Mouse (Mus musculus): ENCODE data around the gene Nmral1. TPM values are rescaled to one million over a fixed set of nuclear protein-coding genes. Genes with fewer than 3 reads are reported as not detected.

Nmral1 gene
- total RNA-seq (2012; rRNA removed) (50.6 and 60.4 TPM in 2 replicates), polyA plus RNA-seq (2012; ENCODE audit: insufficient read depth in 1 of 2, insufficient read length in 2 of 2, low read depth in 1 of 2, low replicate concordance in 2 of 2, missing spikeins in 1 of 2) (10 to 100 TPM in 1 of 2 experiments, not detected in 1; 54.6 TPM)

DNA sequence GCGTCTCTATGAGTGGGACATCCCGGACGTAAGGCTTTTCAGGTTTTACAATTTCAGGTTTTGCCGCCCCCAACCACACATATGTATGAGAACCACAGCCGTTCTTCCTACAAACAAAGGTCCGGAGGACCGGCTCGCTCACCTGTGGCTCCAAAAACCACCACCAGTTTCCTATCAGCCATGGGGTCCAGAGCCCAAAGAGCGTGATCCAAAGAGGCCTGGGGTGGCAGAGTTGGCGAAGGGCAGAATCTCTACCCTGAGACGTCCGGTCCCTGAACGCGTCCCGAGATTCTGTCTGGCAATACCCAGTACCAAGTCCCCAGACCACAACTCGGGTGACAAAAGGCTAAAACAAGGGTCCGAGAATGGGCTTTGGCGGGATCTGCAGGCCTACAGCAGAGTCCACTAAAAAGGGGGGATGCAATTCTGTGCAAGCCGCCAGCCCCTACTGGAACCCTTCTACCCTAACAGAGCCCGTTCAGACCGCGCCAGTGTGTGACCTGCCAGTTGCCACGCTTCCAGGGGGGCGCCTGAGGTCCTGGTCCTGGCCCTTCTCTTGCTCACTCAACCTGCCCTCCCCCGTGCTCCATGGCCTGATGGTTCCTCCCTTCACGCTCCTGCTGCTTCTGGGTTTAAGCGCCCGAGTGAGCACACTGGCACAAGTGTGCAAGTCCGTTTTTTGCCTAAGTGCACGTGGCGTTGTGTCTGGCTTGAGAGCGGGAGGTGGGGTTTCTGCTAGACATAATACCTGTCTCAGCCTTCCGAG is at the start of gene Nmral1:
Nmral1 (minus strand) TSS at position 604 of the 766 bp plus-strand sequence.
- Histone ChIP-seq H3K27me3 (ENCODE audit: control insufficient read depth in 1 of 2, insufficient read depth in 2 of 2, low read length in 2 of 2) (no peaks in the 10 kb centered on the region), H3K36me3 (ENCODE audit: control insufficient read depth in 1 of 2, insufficient read depth in 2 of 2, low read length in 2 of 2) (peaks cover 0 to 19% of the 10 kb centered on the region in 2 experiments; a peak in 2 of 4 replicates), H3K27ac (ENCODE audit: control insufficient read depth, low read depth, low read length) (peak within 1 kb of the TSS; percentile 71), H3K4me1 (ENCODE audit: control insufficient read depth in 1 of 2, insufficient read depth in 2 of 2, low read length in 2 of 2) (peaks cover 6 to 18% of the 10 kb centered on the region in 2 experiments; a peak in 3 of 4 replicates), H3K9me3 (replicated peaks; ENCODE audit: insufficient read depth, low read length) (no peaks in the 10 kb centered on the region), H3K9ac (ENCODE audit: control insufficient read depth, low read depth, low read length, poor library complexity, severe bottlenecking) (peak within 1 kb of the TSS; percentile 94), H3K79me2 (ENCODE audit: control insufficient read depth, insufficient read depth, low read length, poor library complexity) (peaks cover 16% of the 10 kb centered on the region), H3K4me3 (ENCODE audit: control insufficient read depth in 1 of 2, insufficient read depth in 1 of 2, low read depth in 2 of 2, low read length in 2 of 2) (peak within 1 kb of the TSS; percentile 65 to 93)
- peak; percentile 93 for DNase-seq (ENCODE audit: low read depth, low spot score)
- TF ChIP-seq NELFE (IDR thresholded peaks at IDR 0.05; ENCODE audit: low read depth, low read length) (peak; percentile 77), ZC3H11A (IDR thresholded peaks at IDR 0.05; ENCODE audit: low read depth, low read length) (no peak), SIN3A (IDR thresholded peaks at IDR 0.05; ENCODE audit: low read length) (peak; percentile 95), ZMIZ1 (IDR thresholded peaks at IDR 0.05; ENCODE audit: low read depth, low read length) (peak; percentile 72; the same call in 1 of the 2 replicates), RCOR1 (IDR thresholded peaks at IDR 0.05; ENCODE audit: low read depth, low read length) (no peak), MYB (IDR thresholded peaks at IDR 0.05; ENCODE audit: low read depth, low read length) (no peak), TAL1 (IDR thresholded peaks at IDR 0.05; ENCODE audit: low read length) (no peak), ZKSCAN1 (IDR thresholded peaks at IDR 0.05; ENCODE audit: low read depth, low read length) (no peak), USF2 (IDR thresholded peaks at IDR 0.05; ENCODE audit: borderline replicate concordance in 1 of 2, insufficient read depth in 1 of 2, low read depth in 1 of 2, low read length in 2 of 2) (no peak), MAX (IDR thresholded peaks at IDR 0.05; ENCODE audit: low read length) (peak; percentile 95), KAT2A (conservative IDR thresholded peaks at IDR 0.05; ENCODE audit: low read depth, low read length) (no peak), HCFC1 (IDR thresholded peaks at IDR 0.05; ENCODE audit: low read depth, low read length) (peak; percentile 59; the same call in 1 of the 2 replicates), E2F4 (IDR thresholded peaks at IDR 0.05; ENCODE audit: borderline replicate concordance, low read depth, low read length) (peak; percentile 91), BHLHE40 (IDR thresholded peaks at IDR 0.05; ENCODE audit: borderline replicate concordance, low read depth, low read length) (peak; percentile 39; the same call in 1 of the 2 replicates), ETS1 (IDR thresholded peaks at IDR 0.05; ENCODE audit: low read depth, low read length) (peak; percentile 52; the same call in 1 of the 2 replicates), POLR2AphosphoS5 (IDR thresholded peaks at IDR 0.05; ENCODE audit: borderline replicate concordance, low read depth, low read length) (peak; percentile 31; the same call in 1 of the 2 replicates), ELF1 (IDR thresholded peaks at IDR 0.05; ENCODE audit: low read depth, low read length) (no peak), ZNF384 (IDR thresholded peaks at IDR 0.05; ENCODE audit: low read depth, low read length) (no peak), MAZ (IDR thresholded peaks at IDR 0.05; ENCODE audit: low read depth, low read length) (no peak), POLR2AphosphoS2 (IDR thresholded peaks at IDR 0.05; ENCODE audit: low read length) (peak; percentile 84), JUND (IDR thresholded peaks at IDR 0.05; ENCODE audit: low read depth, low read length) (no peak), UBTF (IDR thresholded peaks at IDR 0.05; ENCODE audit: borderline replicate concordance, insufficient read depth, low read depth, low read length) (no peak), TBP (IDR thresholded peaks at IDR 0.05; ENCODE audit: low read depth, low read length) (peak; percentile 87), POLR2A (IDR thresholded peaks at IDR 0.05; ENCODE audit: control insufficient read depth in 1 of 2, insufficient read depth in 1 of 2, low read depth in 1 of 2, low read length in 2 of 2, poor library complexity in 1 of 2) (peak; percentile 67 to 95), CTCF (IDR thresholded peaks at IDR 0.05 in 2 of 3, conservative IDR thresholded peaks at IDR 0.05 in 1 of 3; ENCODE audit: control insufficient read depth in 1 of 3, insufficient read depth in 1 of 3, low read depth in 2 of 3, low read length in 3 of 3, poor library complexity in 1 of 3, severe bottlenecking in 1 of 3) (no peak), MXI1 (IDR thresholded peaks at IDR 0.05; ENCODE audit: low read depth, low read length) (peak; percentile 98), EP300 (IDR thresholded peaks at IDR 0.05; ENCODE audit: low read depth in 1 of 2, low read length in 2 of 2) (no peak), RAD21 (IDR thresholded peaks at IDR 0.05; ENCODE audit: low read depth, low read length) (no peak), MYC (IDR thresholded peaks at IDR 0.05; ENCODE audit: low read depth, low read length) (peak; percentile 97), CHD1 (IDR thresholded peaks at IDR 0.05; ENCODE audit: low read depth, low read length) (peak; percentile 99), USF1 (IDR thresholded peaks at IDR 0.05; ENCODE audit: low read depth, low read length) (no peak; the same call in 1 of the 2 replicates), NRF1 (IDR thresholded peaks at IDR 0.05; ENCODE audit: insufficient read depth, low read depth, low read length, poor library complexity, severe bottlenecking) (no peak), TCF12 (IDR thresholded peaks at IDR 0.05; ENCODE audit: low read depth, low read length) (peak; percentile 38; the same call in 1 of the 2 replicates), GATA1 (IDR thresholded peaks at IDR 0.05; ENCODE audit: low read depth, low read length) (no peak), SMC3 (IDR thresholded peaks at IDR 0.05; ENCODE audit: low read depth, low read length) (no peak), CHD2 (IDR thresholded peaks at IDR 0.05; ENCODE audit: low read length) (no peak)
